Mouse (Mus musculus): ENCODE measurements at regions not wholly inside any gene's neighbourhood (a gene's known extent, or its start where the extent isn't known, plus 50 kb on each side); places are given as distances from the start of the nearest gene placed in this dataset.

- in situ Hi-C loops (cut with MboI; ENCODE audit: unreplicated experiment in 2 of 2), result no loop called here
These were observed 85.0 kb downstream of the Arl4a start for GRCm38 (mm10) chr12:39952854-39953253.

DNA sequence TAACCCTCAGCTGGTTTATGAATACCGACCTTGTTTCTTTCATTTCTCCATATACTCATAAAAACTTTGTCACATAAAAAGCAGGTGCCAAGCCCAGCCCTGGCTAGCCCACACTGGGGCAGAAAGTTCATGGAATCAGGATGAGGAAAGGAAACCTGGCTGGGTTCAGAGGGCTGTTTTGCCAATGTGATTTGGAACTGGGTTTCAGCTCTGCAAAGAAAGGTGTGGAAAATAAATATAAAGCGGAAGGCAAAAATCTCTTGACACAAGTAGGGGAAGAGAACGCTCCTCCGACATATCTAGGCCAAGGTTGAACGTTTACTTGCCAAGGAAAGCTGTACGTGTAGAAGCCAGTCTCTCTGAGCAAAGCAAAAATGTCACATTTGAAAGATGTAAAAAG lies 85.9 kb downstream of the Arl4a start:
- in situ Hi-C loops (cut with MboI; ENCODE audit: unreplicated experiment in 2 of 2), result no loop called here

- in situ Hi-C loops (cut with MboI; ENCODE audit: unreplicated experiment in 2 of 2), result no loop called here
These were observed 87.5 kb downstream of the Arl4a start for GRCm38 (mm10) chr12:39950270-39950801.

DNA sequence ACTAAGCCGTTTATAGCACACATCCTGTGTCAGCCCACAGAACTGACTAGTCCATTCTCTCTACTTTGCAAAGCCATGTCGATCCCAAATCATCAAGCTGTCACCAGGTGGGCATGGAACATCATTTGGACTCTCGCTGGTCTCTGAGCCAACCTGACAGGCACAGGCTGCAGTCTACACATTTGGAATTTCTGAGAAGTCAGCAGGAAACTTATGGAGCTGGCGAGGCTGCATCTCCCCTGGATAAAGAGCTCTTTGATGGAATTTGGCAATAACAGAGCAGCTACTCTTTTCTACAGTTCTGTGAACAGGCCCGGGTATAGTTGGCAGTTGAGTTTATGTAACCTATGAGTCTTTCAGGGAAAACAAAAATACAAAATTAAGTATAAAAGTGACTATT lies 94.9 kb downstream of the Arl4a start:
- in situ Hi-C loops (cut with MboI; ENCODE audit: unreplicated experiment in 2 of 2), result no loop called here

- in situ Hi-C loops (cut with MboI; ENCODE audit: unreplicated experiment in 2 of 2), result no loop called here
These were observed 96.7 kb downstream of the Arl4a start for GRCm38 (mm10) chr12:39941162-39941561.

- in situ Hi-C loops (cut with MboI; ENCODE audit: unreplicated experiment in 2 of 2), result no loop called here
These were observed 98.8 kb downstream of the Arl4a start for GRCm38 (mm10) chr12:39939017-39939416.

- in situ Hi-C loops (cut with MboI; ENCODE audit: unreplicated experiment in 2 of 2), result no loop called here
These were observed 99.6 kb downstream of the Arl4a start for GRCm38 (mm10) chr12:39938211-39938610.

GRCm38 (mm10) chr12:39936331-39936730 lies 101.5 kb downstream of the Arl4a start:
- in situ Hi-C loops (cut with MboI; ENCODE audit: unreplicated experiment in 2 of 2), result no loop called here

DNA sequence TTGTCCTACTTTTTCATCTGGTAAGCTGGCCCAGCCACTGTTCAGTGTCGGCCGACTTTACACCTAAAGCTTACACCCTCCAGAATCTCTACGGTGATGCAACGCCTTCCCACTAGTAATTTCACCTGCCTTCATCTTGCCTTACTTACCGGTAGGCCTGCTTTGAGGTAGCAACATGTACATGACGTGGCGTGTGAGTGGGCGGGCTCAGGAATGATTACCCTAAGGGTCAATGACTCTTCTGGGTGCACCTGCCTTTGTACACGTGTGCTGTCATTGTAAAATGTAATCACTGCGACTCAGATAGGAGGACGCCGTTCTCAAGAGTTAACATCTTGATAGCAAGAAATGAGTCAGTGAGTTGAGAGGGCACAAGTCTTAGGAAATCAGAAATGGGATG lies 102.0 kb downstream of the Arl4a start:
- in situ Hi-C loops (cut with MboI; ENCODE audit: unreplicated experiment in 2 of 2), result no loop called here

GRCm38 (mm10) chr12:39934877-39935276 lies 102.9 kb downstream of the Arl4a start:
- in situ Hi-C loops (cut with MboI; ENCODE audit: unreplicated experiment in 2 of 2), result no loop called here

- in situ Hi-C loops (cut with MboI; ENCODE audit: unreplicated experiment in 2 of 2), result no loop called here
These were observed 106.6 kb downstream of the Arl4a start for GRCm38 (mm10) chr12:39931251-39931650.

DNA sequence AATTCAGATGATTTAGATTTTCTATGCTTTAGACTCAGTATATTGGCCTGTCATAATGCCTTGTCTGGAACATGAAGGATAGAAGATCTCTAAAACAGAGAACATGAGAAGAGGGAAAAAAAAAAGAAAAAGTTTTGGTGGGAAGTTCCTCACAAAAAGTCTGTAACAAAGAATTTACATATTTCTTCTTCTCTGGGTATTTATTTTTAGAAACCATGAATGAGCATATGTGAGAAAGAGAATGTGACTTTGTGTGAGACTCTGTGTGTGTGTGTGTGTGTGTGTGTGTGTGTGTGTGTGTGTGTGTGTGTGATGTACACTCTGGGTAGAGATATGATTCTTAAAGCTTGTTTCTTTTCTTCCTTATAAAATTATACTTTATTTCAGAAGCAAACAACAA lies 109.9 kb downstream of the Arl4a start:
- in situ Hi-C loops (cut with MboI; ENCODE audit: unreplicated experiment in 2 of 2), result no loop called here

DNA sequence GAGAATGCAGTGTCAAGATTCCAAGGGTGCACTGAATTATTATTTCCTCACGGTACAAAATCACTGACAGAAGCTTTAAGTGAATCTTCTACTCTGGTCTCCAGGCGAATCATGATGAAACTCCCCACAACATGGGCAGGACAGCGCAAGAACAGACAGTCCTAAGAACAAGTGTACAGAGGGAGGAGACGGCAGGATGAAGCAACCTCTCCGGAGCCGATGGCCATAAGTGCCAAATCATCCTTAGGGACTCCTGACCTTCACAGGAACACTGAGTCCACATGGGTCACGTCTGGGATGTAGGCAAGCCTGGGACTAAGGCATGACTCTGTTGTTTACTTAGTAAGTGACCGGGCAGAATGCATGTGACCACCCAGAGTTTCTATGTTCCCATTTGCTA lies 110.8 kb downstream of the Arl4a start:
- in situ Hi-C loops (cut with MboI; ENCODE audit: unreplicated experiment in 2 of 2), result no loop called here

DNA sequence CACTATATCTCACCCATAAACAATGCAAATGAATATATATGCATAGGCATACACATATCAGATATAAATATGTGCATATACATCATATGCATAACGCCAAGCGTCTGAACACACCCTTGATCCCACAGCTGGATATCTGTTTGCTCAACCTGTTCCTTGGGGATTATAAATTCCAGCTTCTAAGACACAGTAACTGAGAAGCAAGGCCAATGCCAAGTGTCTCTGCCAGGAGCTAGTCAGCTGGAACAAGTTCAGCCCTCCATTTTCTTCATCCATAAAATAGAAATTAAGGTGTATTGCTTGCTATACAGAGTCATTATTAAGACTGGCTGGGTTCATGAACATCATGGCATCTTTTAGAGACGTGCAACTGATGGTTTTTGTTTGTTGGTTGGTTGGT lies 116.3 kb downstream of the Arl4a start:
- in situ Hi-C loops (cut with MboI; ENCODE audit: unreplicated experiment in 2 of 2), result no loop called here

- in situ Hi-C loops (cut with MboI; ENCODE audit: unreplicated experiment in 2 of 2), result no loop called here
These were observed 117.3 kb downstream of the Arl4a start for GRCm38 (mm10) chr12:39920466-39920913.

- in situ Hi-C loops (cut with MboI; ENCODE audit: unreplicated experiment in 2 of 2), result no loop called here
These were observed 117.9 kb downstream of the Arl4a start for GRCm38 (mm10) chr12:39919909-39920308.

- in situ Hi-C loops (cut with MboI; ENCODE audit: unreplicated experiment in 2 of 2), result no loop called here
These were observed 149.3 kb downstream of the Arl4a start for GRCm38 (mm10) chr12:39888493-39888892.

- in situ Hi-C loops (cut with MboI; ENCODE audit: unreplicated experiment in 2 of 2), result no loop called here
These were observed 152.5 kb downstream of the Arl4a start for GRCm38 (mm10) chr12:39885366-39885765.

DNA sequence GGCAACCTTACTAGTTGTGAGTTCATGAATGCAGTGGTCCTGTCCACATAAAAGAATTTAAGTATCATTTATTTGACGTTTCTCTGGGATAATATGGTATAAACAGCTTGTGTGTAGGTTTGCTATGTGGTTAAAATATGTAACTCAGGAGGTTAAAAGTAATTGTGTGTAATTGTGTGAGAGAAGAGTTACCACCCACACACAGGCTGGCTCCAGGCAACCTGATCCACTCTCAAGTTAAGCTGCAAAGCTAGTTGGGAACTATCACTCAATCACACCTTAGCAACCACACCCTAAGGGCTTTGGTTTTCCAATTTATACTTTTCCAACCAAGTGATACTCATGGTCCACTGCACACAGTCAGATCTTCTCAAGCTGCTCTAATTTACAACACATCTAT lies 157.5 kb downstream of the Arl4a start:
- in situ Hi-C loops (cut with MboI; ENCODE audit: unreplicated experiment in 2 of 2), result no loop called here

DNA sequence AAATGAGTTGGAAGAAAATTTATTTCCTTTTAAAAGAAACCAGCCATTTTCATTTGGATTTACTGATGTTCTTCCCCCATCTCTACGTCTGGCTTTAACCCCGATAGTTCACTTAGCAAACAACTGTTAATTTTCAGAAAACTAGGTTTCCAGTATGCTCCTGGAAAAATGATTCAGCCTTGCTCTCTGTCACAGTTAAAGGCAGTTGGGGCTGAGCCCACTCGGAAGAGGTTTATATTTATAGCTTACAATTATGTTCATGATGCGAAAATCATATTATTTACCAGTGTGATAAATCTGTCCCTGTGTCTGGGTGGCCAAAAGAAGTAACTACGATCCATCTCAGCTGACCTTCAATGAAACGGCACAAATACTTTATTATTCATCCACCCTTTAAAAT lies 163.9 kb downstream of the Arl4a start:
- in situ Hi-C loops (cut with MboI; ENCODE audit: unreplicated experiment in 2 of 2), result no loop called here

DNA sequence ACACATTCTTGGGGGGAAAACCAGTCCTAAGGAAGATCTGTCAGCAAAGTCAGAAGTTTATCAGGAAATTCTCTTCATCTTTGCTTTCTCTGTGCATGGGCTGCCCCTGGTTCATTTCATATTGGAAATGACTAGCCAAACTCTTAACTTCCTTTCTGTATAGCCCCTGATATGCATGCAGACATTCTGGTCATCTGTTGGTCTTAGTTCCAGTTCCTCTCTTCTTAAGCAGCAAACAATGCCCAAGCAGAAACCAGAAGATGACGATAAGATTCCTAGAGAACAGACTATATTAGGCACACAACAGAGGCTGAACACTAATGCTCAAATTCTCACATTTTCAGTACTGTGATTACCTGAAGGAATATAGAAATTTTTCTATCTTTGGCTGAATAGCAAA lies 176.0 kb downstream of the Arl4a start:
- in situ Hi-C loops (cut with MboI; ENCODE audit: unreplicated experiment in 2 of 2), result no loop called here

DNA sequence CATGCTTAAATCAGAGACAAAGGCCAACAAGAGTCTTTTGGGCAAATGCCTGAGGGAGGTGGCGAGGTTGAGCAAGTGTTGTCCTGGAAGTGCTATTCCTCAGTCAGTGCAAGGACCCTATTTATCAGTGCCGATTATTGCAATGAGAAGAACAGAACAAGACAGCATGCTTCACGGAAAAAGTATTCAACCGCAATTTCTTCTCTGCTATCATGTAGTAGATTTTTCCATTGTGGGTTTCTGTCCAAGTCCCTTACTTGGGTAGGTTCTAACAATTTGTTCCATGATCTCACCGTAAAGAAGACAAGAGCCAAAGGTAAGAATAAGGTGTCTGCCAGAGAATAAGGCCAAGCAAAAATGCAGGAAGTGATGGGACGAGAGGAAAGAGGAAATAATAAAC lies 186.2 kb downstream of the Arl4a start:
- in situ Hi-C loops (cut with MboI; ENCODE audit: unreplicated experiment in 2 of 2), result no loop called here

DNA sequence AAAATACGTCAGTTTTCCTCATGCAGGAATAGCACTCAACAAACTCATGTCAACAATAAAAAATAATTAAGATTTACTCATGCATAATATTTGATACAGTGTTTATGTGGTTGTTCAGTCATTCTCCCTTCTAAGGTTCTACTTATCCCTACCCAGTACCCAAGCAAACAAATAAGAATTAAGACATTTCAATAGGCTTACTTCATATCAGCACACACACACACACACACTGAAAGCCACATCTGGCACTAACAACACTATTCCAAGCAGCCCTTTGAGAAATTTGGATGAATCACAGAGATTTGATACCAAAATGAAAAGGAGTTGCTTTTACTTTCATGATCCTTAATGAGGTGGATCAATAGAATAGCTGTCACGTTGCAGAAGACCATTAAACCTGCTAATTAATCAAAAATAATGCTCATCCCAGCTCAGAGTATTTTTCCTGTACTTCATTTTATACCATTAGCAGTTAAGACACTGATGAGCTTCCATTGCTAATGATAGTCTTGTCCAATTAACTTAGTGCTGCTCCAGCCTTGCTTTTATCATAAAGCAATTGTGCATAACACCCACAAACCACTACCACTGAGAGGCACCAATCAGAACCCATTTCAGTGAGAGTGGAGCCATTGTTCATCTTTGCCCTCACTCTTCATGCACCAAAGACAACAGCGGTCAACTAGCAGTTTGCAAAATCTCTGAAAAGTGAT lies 188.3 kb downstream of the Arl4a start:
- in situ Hi-C loops (cut with MboI; ENCODE audit: unreplicated experiment in 2 of 2), result no loop called here

Data from v-Abl transformed pro-B cells (cell line).